25 mouse cellular contexts compared by ENCODE assay signal in the genomic region with DNA sequence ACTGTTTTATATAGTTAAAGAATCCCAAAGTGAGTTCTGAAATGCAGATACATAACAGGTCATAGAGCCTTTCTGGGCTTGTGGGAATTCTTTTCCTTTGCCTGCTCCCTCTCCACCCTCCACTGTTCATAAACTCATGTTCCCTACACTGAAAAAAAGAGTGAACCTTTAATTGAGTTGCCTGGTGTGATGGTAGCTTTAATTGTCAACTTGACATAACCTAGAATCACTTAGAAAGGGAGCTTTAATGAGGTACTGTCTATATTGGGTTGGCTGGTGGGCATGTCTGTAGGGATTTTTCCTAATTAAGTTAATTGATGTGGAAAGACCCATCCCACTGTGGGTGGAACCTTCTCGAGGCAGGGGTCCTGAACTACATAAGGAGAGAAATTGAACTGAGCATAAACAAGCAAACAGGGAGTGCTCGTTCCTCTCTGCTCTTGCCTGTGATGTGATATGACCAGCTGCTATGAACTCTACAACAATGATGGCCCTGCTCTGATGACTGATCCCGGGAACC.
DNase-seq lines count a peak whose midpoint lies in the region; ATAC-seq lines count a peak whose summit lies in the region.
"Had no signal": no experiment of that assay in that cellular context is flagged by ENCODE, and none has a peak within 500 bp of the region (broad histone marks: within the 10 kb centered on the region; RNA-seq: fewer than 3 reads in every experiment).

No protein-coding gene starts in this region.

- DNase-seq in forebrain, embryonic 10.5 days (ENCODE audit: extremely low spot score, low spot score) = no peak
- DNase-seq in neural tube, embryonic 10.5 days (ENCODE audit: extremely low spot score, low spot score) = no peak
- peak; percentile 54 for DNase-seq in retina, embryonic 14.5 days (ENCODE audit: low spot score)
- no peak for DNase-seq in urinary bladder, postnatal 4 days (ENCODE audit: low spot score in 2 of 2)
- DNase-seq: adrenal gland, adult 2 months; adrenal gland, postnatal 14 days; cerebellum, adult 11-12 months; cerebellum, adult 8-10 months; cerebellum, postnatal 10 days; cerebellum, postnatal 36 days; embryo, embryonic 11 days; gastrocnemius, postnatal 25 days; heart, adult 18-20 months; heart, postnatal 10 days; heart, postnatal 36 days had no signal

- no peaks in the 10 kb centered on the region for H3K36me3 ChIP-seq in forebrain, embryonic 13.5 days (ENCODE audit: poor library complexity, severe bottlenecking)
- no peaks in the 10 kb centered on the region for H3K36me3 ChIP-seq in forebrain, embryonic 10.5 days (replicated peaks)
- H3K36me3 ChIP-seq in neural tube, embryonic 14.5 days (ENCODE audit: control insufficient read depth, insufficient read depth, low read length) = no peaks in the 10 kb centered on the region
- H3K36me3 ChIP-seq: embryonic facial prominence, embryonic 10.5 days; embryonic facial prominence, embryonic 13.5 days; heart, embryonic 12.5 days; heart, embryonic 15.5 days; hindbrain, embryonic 10.5 days; hindbrain, embryonic 13.5 days had no signal

- no peak overlapping the region for H3K4me2 ChIP-seq in forebrain, embryonic 13.5 days
- no peak overlapping the region for H3K4me2 ChIP-seq in neural tube, embryonic 14.5 days (ENCODE audit: low read depth, low read length)
- H3K4me2 ChIP-seq: embryonic facial prominence, embryonic 13.5 days; heart, embryonic 12.5 days; heart, embryonic 15.5 days; hindbrain, embryonic 13.5 days had no signal

- peak; percentile 36; the same call in 1 of the 2 replicates for ATAC-seq in forebrain, embryonic 13.5 days
- ATAC-seq in neural tube, embryonic 14.5 days (ENCODE audit: low read depth) = peak; percentile 60; the same call in 1 of the 2 replicates
- ATAC-seq: CD4-positive, CD25-positive, alpha-beta regulatory T cell, adult 4 months had no signal

- H3K27ac ChIP-seq in forebrain, embryonic 13.5 days = no peak overlapping the region
- H3K27ac ChIP-seq in forebrain, embryonic 10.5 days = no peak overlapping the region
- no peak overlapping the region for H3K27ac ChIP-seq in neural tube, embryonic 14.5 days (ENCODE audit: low read depth, low read length)
- H3K27ac ChIP-seq: embryonic facial prominence, embryonic 10.5 days; embryonic facial prominence, embryonic 13.5 days; heart, embryonic 15.5 days; hindbrain, embryonic 10.5 days; hindbrain, embryonic 13.5 days had no signal

- no peaks in the 10 kb centered on the region for H3K4me1 ChIP-seq in forebrain, embryonic 13.5 days
- H3K4me1 ChIP-seq in forebrain, embryonic 10.5 days = peaks cover 12% of the 10 kb centered on the region; the same call in 1 of the 2 replicates
- H3K4me1 ChIP-seq in neural tube, embryonic 14.5 days (ENCODE audit: control insufficient read depth, insufficient read depth, low read length) = no peaks in the 10 kb centered on the region
- H3K4me1 ChIP-seq: embryonic facial prominence, embryonic 10.5 days; embryonic facial prominence, embryonic 13.5 days; heart, embryonic 12.5 days; heart, embryonic 15.5 days; hindbrain, embryonic 10.5 days; hindbrain, embryonic 13.5 days had no signal

- WGBS in forebrain, embryonic 13.5 days = 33% methylated on average over 3 of the region's 3 CpGs
- 60% methylated on average over 3 of the region's 3 CpGs for WGBS in forebrain, embryonic 10.5 days
- WGBS in neural tube, embryonic 14.5 days = 65% methylated on average over 3 of the region's 3 CpGs

- no peak overlapping the region for H3K9ac ChIP-seq in forebrain, embryonic 13.5 days
- H3K9ac ChIP-seq in neural tube, embryonic 14.5 days (replicated peaks; ENCODE audit: low read depth, low read length) = no peak overlapping the region
- H3K9ac ChIP-seq: embryonic facial prominence, embryonic 13.5 days; heart, embryonic 12.5 days; heart, embryonic 15.5 days; hindbrain, embryonic 13.5 days had no signal

- H3K4me3 ChIP-seq in forebrain, embryonic 13.5 days = no peak overlapping the region
- H3K4me3 ChIP-seq in forebrain, embryonic 10.5 days = no peak overlapping the region
- no peak overlapping the region for H3K4me3 ChIP-seq in neural tube, embryonic 14.5 days (ENCODE audit: low read depth, low read length)
- H3K4me3 ChIP-seq: embryonic facial prominence, embryonic 10.5 days; embryonic facial prominence, embryonic 13.5 days; erythroblast, embryonic 14.5 days; heart, embryonic 12.5 days; heart, embryonic 15.5 days; hindbrain, embryonic 10.5 days; hindbrain, embryonic 13.5 days had no signal

- no peaks in the 10 kb centered on the region for H3K9me3 ChIP-seq in forebrain, embryonic 13.5 days (replicated peaks)
- no peaks in the 10 kb centered on the region for H3K9me3 ChIP-seq in forebrain, embryonic 10.5 days
- no peaks in the 10 kb centered on the region for H3K9me3 ChIP-seq in neural tube, embryonic 14.5 days (ENCODE audit: control insufficient read depth, low read length)
- H3K9me3 ChIP-seq: embryonic facial prominence, embryonic 10.5 days; embryonic facial prominence, embryonic 13.5 days; heart, embryonic 12.5 days; heart, embryonic 15.5 days; hindbrain, embryonic 10.5 days; hindbrain, embryonic 13.5 days had no signal

- no peaks in the 10 kb centered on the region for H3K27me3 ChIP-seq in forebrain, embryonic 13.5 days
- no peaks in the 10 kb centered on the region for H3K27me3 ChIP-seq in forebrain, embryonic 10.5 days (ENCODE audit: poor library complexity, severe bottlenecking)
- H3K27me3 ChIP-seq in neural tube, embryonic 14.5 days (ENCODE audit: control insufficient read depth, insufficient read depth, low read length) = no peaks in the 10 kb centered on the region
- H3K27me3 ChIP-seq: embryonic facial prominence, embryonic 13.5 days; heart, embryonic 12.5 days; heart, embryonic 15.5 days; hindbrain, embryonic 13.5 days had no signal
